Mouse (Mus musculus) limb, embryonic 14.5 days (tissue): ENCODE measurements at regions not wholly inside any gene's neighbourhood (a gene's known extent, or its start where the extent isn't known, plus 50 kb on each side); places are given as distances from the start of the nearest gene placed in this dataset.

ENCODE experiments used
- ATAC-seq: fragments of 200-750 bp; cut with Nextera tagmentation; 2 replicates; pipeline ENCODE4 v1.8.0; 2017; ENCODE audit warnings: low read depth, moderate number of reproducible peaks, moderate TSS enrichment; ENCODE audit not compliant: low FRiP score
- DNase-seq: peaks from one replicate; pipeline ENCODE4 v3.0.0-alpha.2; 2015; ENCODE audit warnings: low spot score
- H3K27ac ChIP-seq: fragments of 300-500 bp; sonication (generic); replicated peaks from 2 replicates; pipeline ENCODE4 v1.5.1; 2014; ENCODE audit warnings: low read depth, mild to moderate bottlenecking, low read length, moderate library complexity, mixed read lengths
- H3K27me3 ChIP-seq: fragments of 300-500 bp; sonication (generic); 2 replicates; pipeline ENCODE4 v1.6.1; 2014; ENCODE audit warnings: low read length, mixed read lengths; ENCODE audit not compliant: control insufficient read depth, insufficient read depth
- H3K36me3 ChIP-seq: fragments of 300-500 bp; sonication (generic); 2 replicates; pipeline ENCODE4 v1.6.1; 2014; ENCODE audit warnings: mild to moderate bottlenecking, low read length, moderate library complexity, mixed read lengths; ENCODE audit not compliant: control insufficient read depth, insufficient read depth
- H3K4me1 ChIP-seq: fragments of 300-500 bp; sonication (generic); 2 replicates; pipeline ENCODE4 v1.6.1; 2014; ENCODE audit warnings: antibody characterized with exemption, low read length, mixed read lengths; ENCODE audit not compliant: control insufficient read depth, insufficient read depth
- H3K4me2 ChIP-seq: fragments of 300-500 bp; sonication (generic); replicated peaks from 2 replicates; pipeline ENCODE4 v1.6.1; 2014; ENCODE audit warnings: low read depth, mild to moderate bottlenecking, low read length, moderate library complexity; ENCODE audit not compliant: severe bottlenecking
- H3K4me3 ChIP-seq: fragments of 300-500 bp; sonication (generic); replicated peaks from 2 replicates; pipeline ENCODE4 v1.5.1; 2014; ENCODE audit warnings: low read length
- H3K9ac ChIP-seq: fragments of 300-500 bp; sonication (generic); 2 replicates; pipeline ENCODE4 v1.6.1; 2014; ENCODE audit warnings: mild to moderate bottlenecking, low read depth, low read length, moderate library complexity; ENCODE audit not compliant: severe bottlenecking
- H3K9me3 ChIP-seq: fragments of 300-500 bp; sonication (generic); 2 replicates; pipeline ENCODE4 v1.6.1; 2016; ENCODE audit warnings: low read length; ENCODE audit not compliant: control insufficient read depth
- POLR2A ChIP-seq: fragments of 200-500 bp; IDR thresholded peaks from 2 replicates; pipeline ENCODE4 v1.8.0; 2012; ENCODE audit warnings: inconsistent platforms, mild to moderate bottlenecking, moderate library complexity, borderline replicate concordance; ENCODE audit not compliant: insufficient read depth, insufficient read length; ENCODE audit errors: extremely low read depth
- WGBS: fragments of 180-500 bp; shearing (Covaris S2); extraction: QIAGEN DNeasy Blood & Tissue Kit; methylation state at CpG from one replicate; pipeline ENCODE4 v1.1.7; 2014; 5-methylcytosine and 5-hydroxymethylcytosine counted together

DNA sequence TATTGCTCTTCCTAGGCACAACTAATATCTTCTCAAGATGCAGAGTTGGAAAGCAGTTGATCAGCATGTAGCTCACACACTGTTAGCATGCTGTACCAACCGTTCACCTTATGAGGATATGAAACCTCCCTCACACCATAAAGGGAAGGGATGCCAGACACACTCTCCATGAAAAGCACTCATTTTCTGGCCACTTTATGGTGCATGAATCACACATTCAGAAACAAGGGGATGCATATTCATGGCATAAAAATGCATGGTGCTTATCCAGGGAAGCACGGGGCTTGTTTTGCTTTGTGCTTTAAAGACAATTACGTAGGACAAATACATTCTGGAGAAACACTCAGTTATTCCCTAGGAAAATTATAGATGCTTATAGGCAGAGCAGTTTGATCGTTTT, 149.9 kb downstream of the Med10 start:
- Histone ChIP-seq H3K9ac (no peak overlapping the region), H3K36me3 (no peaks in the 10 kb centered on the region), H3K4me2 (no peak overlapping the region), H3K9me3 (no peaks in the 10 kb centered on the region), H3K4me1 (no peaks in the 10 kb centered on the region), H3K4me3 (no peak overlapping the region), H3K27me3 (no peaks in the 10 kb centered on the region), H3K27ac (no peak overlapping the region)
- 76% methylated on average over 4 of the region's 4 CpGs for WGBS
- ATAC-seq (no peak), DNase-seq (no peak)
- no peak for TF ChIP-seq POLR2A

DNA sequence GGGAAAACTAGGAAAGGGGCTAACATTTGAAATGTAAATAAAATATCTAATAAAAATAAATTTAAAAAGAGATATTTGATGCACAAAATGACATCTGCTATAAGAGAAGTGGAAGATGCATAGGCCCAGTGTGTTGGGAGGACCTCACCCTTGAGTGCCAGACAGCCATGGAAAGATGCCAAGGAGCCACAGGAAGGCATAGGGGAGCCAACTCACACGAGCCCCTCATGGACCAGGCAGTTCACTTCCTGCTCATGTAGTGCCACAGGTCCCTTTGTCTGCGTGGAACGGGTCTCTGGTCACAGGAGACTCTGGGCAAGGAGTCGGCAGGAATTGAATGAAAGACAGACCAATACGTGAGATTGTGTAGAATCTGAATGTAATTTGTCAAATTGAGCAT, 152.0 kb downstream of the Med10 start:
- Histone ChIP-seq H3K4me1 (no peaks in the 10 kb centered on the region), H3K9me3 (no peaks in the 10 kb centered on the region), H3K4me3 (no peak overlapping the region), H3K4me2 (no peak overlapping the region), H3K9ac (no peak overlapping the region), H3K27ac (no peak overlapping the region), H3K36me3 (no peaks in the 10 kb centered on the region), H3K27me3 (no peaks in the 10 kb centered on the region)
- WGBS: 75% methylated on average over 5 of the region's 5 CpGs
- ATAC-seq (no peak), DNase-seq (no peak)
- TF ChIP-seq POLR2A: no peak

DNA sequence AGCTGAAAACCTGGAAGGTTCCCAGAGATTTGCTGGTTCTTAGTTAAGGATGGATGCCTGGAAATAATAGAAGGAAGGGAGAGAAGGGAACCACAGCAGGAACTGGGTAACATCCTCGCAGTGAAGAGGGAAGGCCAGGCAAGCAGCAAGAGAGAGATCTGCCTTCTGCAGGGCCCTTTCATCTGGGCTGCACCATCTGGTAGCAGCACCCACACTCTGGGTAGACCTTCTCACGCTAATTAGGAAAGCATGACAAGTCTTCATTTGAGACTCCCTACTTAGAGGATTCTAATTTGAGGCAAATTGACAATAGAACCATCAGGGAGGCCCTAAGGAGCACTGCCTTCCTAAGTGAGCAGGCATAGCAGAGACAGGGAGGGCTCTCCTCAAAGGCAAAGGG, 153.3 kb downstream of the Med10 start:
- no peak for TF ChIP-seq POLR2A
- no peak for ATAC-seq
- no peak for DNase-seq

DNA sequence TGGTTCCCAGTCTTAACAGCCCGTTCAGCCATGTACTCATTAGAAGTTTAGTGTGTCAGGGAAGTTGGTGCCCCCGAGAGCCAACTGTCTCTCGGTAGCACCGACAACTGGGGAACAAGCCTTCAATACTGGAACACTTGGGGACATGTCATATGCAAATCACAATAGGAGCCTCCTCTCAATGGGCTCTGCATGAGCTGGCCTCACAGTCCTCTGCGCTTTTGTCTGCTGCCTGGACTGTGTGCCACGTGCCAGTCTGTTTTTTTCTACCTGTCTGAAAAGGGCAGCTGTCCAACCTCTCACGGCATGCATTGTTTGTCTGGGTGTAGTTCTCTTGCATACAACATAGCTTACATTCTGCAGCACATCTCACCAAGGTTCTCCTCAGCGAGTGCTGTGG, 161.7 kb downstream of the Med10 start:
- H3K4me2 ChIP-seq: no peak overlapping the region
- H3K27me3 ChIP-seq: no peaks in the 10 kb centered on the region
- no peaks in the 10 kb centered on the region for H3K9me3 ChIP-seq
- H3K4me1 ChIP-seq: no peaks in the 10 kb centered on the region
- no peak overlapping the region for H3K9ac ChIP-seq
- H3K27ac ChIP-seq: no peak overlapping the region
- DNase-seq: no peak
- no peaks in the 10 kb centered on the region for H3K36me3 ChIP-seq
- 84% methylated on average over 8 of the region's 8 CpGs for WGBS
- TF ChIP-seq POLR2A: no peak
- no peak overlapping the region for H3K4me3 ChIP-seq
- ATAC-seq: no peak

More for the DNA sequence above, 153.3 kb downstream of the Med10 start:
- no peaks in the 10 kb centered on the region for H3K4me1 ChIP-seq
- WGBS: 62% methylated on average over 2 of the region's 2 CpGs
- no peak overlapping the region for H3K9ac ChIP-seq
- H3K27me3 ChIP-seq: no peaks in the 10 kb centered on the region
- no peaks in the 10 kb centered on the region for H3K9me3 ChIP-seq
- no peak overlapping the region for H3K4me2 ChIP-seq
- H3K4me3 ChIP-seq: no peak overlapping the region
- H3K27ac ChIP-seq: no peak overlapping the region
- H3K36me3 ChIP-seq: no peaks in the 10 kb centered on the region

DNA sequence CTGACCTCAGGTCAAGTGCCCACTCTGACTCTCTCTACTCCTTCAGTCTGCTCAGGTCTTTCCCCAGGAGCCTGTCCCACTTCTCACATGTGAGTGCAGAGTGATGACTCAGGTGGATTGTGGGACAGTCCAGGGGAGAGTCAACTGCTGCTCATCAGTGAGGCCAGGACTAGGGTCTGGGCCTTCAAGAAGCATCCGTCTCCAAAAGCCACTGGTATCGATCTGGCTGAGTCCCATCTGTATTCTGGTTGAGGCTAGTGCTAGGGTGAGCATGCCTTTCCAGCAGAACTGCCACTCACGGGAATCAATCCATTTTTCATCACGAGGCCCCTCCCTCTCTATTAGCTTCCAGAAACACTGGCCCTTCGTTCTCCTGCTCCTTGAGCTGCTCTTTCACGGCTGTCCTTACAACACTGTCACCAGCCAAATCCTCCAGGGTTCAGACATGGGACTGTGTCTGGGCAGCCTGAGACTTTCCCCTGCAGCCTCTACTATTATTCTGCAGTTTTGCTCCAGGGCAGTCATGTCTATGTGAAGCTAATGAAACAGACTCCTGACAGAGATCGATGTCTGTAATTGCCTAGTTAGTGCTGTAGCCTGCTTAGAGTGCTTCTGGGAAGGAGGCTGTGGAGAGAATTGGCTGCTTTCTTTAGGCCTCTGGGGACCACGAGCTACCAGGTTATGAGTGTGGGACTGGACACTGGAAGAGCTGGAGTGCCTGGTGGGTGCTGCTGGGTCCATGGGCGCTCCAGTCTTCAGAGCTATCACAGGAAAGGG, 169.3 kb downstream of the Med10 start:
- no peaks in the 10 kb centered on the region for H3K36me3 ChIP-seq
- WGBS: 66% methylated on average over 9 of the region's 9 CpGs
- H3K9me3 ChIP-seq: no peaks in the 10 kb centered on the region
- no peaks in the 10 kb centered on the region for H3K4me1 ChIP-seq
- no peak for TF ChIP-seq POLR2A
- no peak overlapping the region for H3K9ac ChIP-seq
- H3K4me2 ChIP-seq: no peak overlapping the region
- no peak overlapping the region for H3K4me3 ChIP-seq
- no peak for DNase-seq
- no peak overlapping the region for H3K27ac ChIP-seq
- H3K27me3 ChIP-seq: no peaks in the 10 kb centered on the region
- no peak for ATAC-seq
